Mouse (Mus musculus) gonadal fat pad, adult 2 months (tissue): ENCODE data around the gene Eif4g3. TPM values are rescaled to one million over a fixed set of nuclear protein-coding genes. Genes with fewer than 3 reads are reported as not detected.

ENCODE experiments used
- DNase-seq: peaks from one replicate; pipeline ENCODE4 v3.0.0-alpha.2; 2012; ENCODE audit warnings: low read depth
- polyA plus RNA-seq: library from polyadenylated mRNA; depleted of rRNA; stranded (reverse); fragments of >200 nt; gene quantifications from 2 replicates; pipeline ENCODE4 v1.2.3, GENCODE M21; 2012; rRNA removed

Gene Eif4g3
- polyA plus RNA-seq, 1 experiment, result 40.9 TPM

GRCm38 (mm10) chr4:138219331-138219730 lies 226.5 kb downstream of the Eif4g3 start:
- DNase-seq, result no peak

DNA sequence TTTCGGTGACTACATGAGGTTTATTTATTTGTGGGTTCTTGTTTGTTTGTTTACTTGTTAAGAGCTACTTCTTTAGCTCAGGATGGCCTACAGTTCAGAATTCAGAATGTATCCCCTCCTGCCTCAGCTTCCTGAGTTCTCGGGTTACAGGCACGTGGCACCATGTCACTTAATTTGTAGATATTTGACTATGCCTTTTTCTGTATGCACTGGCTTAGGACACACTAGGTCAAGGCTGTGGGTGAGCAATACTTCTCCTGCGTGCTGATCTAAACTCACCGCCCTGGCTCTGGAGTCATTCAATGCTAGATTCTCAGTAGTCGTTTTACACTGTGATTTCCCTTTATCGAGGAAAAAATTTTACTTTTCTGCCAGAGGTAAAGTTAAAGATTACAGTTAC lies 227.9 kb downstream of the Eif4g3 start:
- no peak for DNase-seq

DNA sequence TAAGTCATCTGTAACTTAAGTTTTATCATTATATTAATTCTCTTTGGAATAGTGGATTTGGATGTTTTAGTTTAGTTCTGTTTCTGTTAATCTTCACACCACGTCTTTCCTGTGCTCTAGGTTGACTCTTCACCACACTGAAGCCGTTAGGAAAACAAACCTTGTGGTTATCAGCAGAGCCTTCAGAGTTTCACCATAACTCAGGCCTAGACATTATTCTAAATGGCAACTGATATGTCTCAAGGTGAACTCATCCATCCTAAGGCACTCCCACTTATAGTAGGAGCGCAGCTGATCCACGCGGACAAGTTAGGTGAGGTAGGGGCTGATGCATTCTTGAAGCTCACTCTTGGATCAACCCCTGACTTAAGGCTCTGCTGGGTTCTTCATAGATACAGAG lies 228.6 kb downstream of the Eif4g3 start:
- DNase-seq, result no peak

DNA sequence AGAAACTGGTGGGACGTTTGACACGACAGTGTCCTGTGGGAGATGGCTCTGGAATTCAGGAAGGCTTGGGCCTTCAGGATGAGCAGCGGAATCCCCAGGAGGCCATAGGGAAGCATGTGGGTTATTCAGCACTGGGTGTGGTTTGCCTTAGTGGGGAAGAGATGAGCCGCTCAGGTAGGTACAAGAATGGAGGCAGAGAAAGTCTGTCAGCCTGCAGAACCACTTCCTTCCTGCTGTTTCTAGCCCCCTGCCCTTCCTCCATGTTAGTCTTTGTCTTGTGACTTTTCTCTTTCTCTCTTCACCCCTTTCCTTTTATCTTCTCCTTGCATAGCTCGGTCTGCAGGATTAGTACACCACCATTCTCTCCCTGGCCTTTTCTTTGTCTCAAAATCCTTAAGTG lies 229.6 kb downstream of the Eif4g3 start:
- no peak for DNase-seq

- no peak for DNase-seq
These were observed 230.8 kb downstream of the Eif4g3 start for GRCm38 (mm10) chr4:138223623-138224022.

- DNase-seq, result peak; percentile 12
These were observed 254.2 kb downstream of the Eif4g3 start for GRCm38 (mm10) chr4:138246756-138247665.

- no peak for DNase-seq
These were observed 257.5 kb downstream of the Eif4g3 start, which contains the start of the genes Sh2d5 and Kif17 for GRCm38 (mm10) chr4:138250088-138250960. Gene Sh2d5, plus strand, starts transcription at chr4:138250403. Gene Kif17, plus strand, starts transcription at chr4:138250435.

DNA sequence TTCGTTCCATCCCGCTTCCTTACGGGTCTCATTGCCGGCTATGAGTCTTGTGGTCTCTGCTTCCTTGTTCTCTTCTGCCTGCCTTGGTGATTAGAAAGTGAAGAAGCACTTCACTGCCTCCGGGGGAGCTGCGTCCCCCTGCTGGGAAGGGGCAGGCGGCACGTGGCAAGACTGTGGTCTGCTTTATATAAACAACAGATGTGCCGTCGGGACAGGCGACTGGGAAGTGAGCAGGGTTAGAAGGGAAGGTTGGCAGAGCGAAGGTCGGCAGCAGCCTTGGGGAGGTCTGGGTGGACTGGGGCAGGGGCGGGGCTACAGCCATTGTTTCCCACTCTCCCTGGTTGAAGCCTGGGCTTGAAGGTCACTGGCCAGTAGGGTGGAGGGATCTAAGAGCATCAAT lies 259.0 kb downstream of the Eif4g3 start:
- no peak for DNase-seq

DNA sequence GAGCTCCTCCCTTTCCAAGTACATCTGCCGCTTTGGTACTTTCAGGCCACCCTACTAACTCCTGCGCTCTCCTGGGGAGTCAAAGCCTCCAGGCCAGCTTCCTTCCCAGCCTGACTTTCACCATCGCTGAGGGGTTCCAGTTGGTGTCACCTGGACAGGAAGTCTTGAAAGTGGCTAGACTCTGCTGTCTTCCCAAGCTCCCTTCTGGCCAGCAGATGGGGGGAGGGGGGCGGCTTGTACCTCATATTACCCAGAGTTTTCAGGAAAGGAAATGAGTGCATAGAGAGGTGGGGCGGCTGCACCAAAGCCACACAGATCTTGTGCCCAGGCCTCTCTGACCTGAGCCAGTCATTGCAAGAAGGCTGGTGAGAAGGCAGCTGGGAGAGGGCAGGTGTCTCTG lies 259.4 kb downstream of the Eif4g3 start:
- DNase-seq, result no peak

DNA sequence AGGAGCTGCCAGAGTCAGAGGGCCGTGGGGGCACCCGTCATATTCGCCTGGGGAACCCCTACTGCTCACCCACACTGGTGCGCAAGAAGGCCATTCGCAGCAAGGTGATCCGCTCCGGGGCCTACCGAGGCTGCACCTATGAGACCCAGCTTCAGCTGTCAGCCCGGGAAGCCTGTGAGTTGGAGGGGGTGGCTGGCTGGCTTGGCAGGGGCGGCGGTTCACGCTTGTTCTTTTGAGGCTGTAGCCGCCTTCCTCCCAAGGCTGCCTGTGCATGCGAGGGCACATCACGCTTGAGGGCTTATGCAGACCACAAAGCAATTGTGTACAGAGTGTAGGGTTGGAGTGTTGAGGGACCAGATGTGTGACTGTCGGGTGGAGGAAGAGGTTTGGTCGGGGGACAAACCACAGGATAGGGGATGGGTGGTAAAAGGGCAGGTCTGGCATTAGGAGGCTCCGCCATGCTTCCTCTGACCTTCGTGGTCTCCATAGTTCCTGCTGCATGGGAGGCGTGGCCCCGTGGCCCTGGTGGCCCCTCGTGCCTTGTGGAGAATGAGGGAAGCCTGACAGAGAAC lies 264.4 kb downstream of the Eif4g3 start:
- DNase-seq, result no peak

Other genes with a start within 250 kb of the Eif4g3 start
- 70.2 and 153 TPM in 2 replicates for gene Alpl, start 196.6 kb upstream of the Eif4g3 start, polyA plus RNA-seq
- gene Ece1, start 130.8 kb upstream of the Eif4g3 start, polyA plus RNA-seq, result 21.3 and 39.5 TPM in 2 replicates
- gene Hp1bp3, start 223.3 kb downstream of the Eif4g3 start, polyA plus RNA-seq, result 59.8 and 63.2 TPM in 2 replicates